In genomic region chr9:25549130-25550060, GRCm38 (mm10) we compare ENCODE assay signal across 12 mouse cellular contexts.
DNase-seq lines count a peak whose midpoint lies in the region; ATAC-seq and TF ChIP-seq lines count a peak whose summit lies in the region.
"Had no signal": no experiment of that assay in that cellular context is flagged by ENCODE, and none has a peak within 500 bp of the region (broad histone marks: within the 10 kb centered on the region; RNA-seq: fewer than 3 reads in every experiment).

No protein-coding gene starts in this region.

- peak overlapping the region; percentile 27; the same call in 1 of the 2 replicates for H3K27ac ChIP-seq in liver, adult 2 months (replicated peaks; ENCODE audit: insufficient read depth, low read depth, low read length)
- H3K27ac ChIP-seq: forebrain, embryonic 10.5 days; hindbrain, embryonic 15.5 days; liver, embryonic 14.5 days had no signal

- H3K79me2 ChIP-seq in liver, adult 2 months (ENCODE audit: control insufficient read depth, insufficient read depth, low read length), result peaks cover 12% of the 10 kb centered on the region; the same call in 1 of the 2 replicates

- peak; percentile 15 for DNase-seq in cerebellum, adult 9-10 months
- DNase-seq in cerebellum, adult 11-12 months, result no peak
- DNase-seq in liver, adult 2 months (ENCODE audit: extremely low read depth, low read depth, low spot score), result peak; percentile 48
- no peak for DNase-seq in liver
- DNase-seq in CD4-positive helper T cell, adult 2 months (ENCODE audit: low read depth, low spot score), result peak; percentile 15
- DNase-seq in gastrocnemius, adult 8-10 months (ENCODE audit: low spot score in 2 of 2), result no peak
- DNase-seq: thymus, adult 2 months had no signal

- whole genome bisulfite sequencing in liver, adult 2 months, result 75% methylated on average over 8 of the region's 8 CpGs

- no peaks in the 10 kb centered on the region for H3K27me3 ChIP-seq in liver, adult 2 months (ENCODE audit: control insufficient read depth, insufficient read depth, low read length)
- H3K27me3 ChIP-seq: hindbrain, embryonic 15.5 days had no signal

- peaks cover 22% of the 10 kb centered on the region for H3K4me1 ChIP-seq in liver, adult 2 months (ENCODE audit: control insufficient read depth, insufficient read depth, low read length)
- H3K4me1 ChIP-seq: forebrain, embryonic 10.5 days; hindbrain, embryonic 15.5 days had no signal

- no peak overlapping the region for H3K4me3 ChIP-seq in liver, adult 2 months (ENCODE audit: insufficient read depth, low read depth, low read length)
- H3K4me3 ChIP-seq: forebrain, embryonic 10.5 days; hindbrain, embryonic 15.5 days had no signal

- TF ChIP-seq POLR2A in liver, adult 2 months (IDR thresholded peaks at IDR 0.05; ENCODE audit: extremely low read depth, insufficient read depth, low read length), result no peak

- no peak overlapping the region for H3K9ac ChIP-seq in liver, adult 2 months (ENCODE audit: low read depth, low read length)
- H3K9ac ChIP-seq: hindbrain, embryonic 15.5 days; liver, embryonic 14.5 days had no signal

- no peak for TF ChIP-seq CTCF in liver, adult 2 months (IDR thresholded peaks at IDR 0.05; ENCODE audit: low read depth, low read length)

- peak; percentile 65 for ATAC-seq in common myeloid progenitor, adult 5-6 weeks (replicated peaks; ENCODE audit: low read depth, poor library complexity, severe bottlenecking)
- no peak for ATAC-seq in monocyte, adult 5-6 weeks (replicated peaks; ENCODE audit: insufficient number of reproducible peaks, low FRiP score, low TSS enrichment, poor library complexity, severe bottlenecking)

- H3K36me3 ChIP-seq in liver, adult 2 months (ENCODE audit: control insufficient read depth, insufficient read depth, low read length), result peaks cover 2% of the 10 kb centered on the region; the same call in 1 of the 2 replicates
- H3K36me3 ChIP-seq: forebrain, embryonic 10.5 days; hindbrain, embryonic 15.5 days had no signal

Comparison
In these comparisons a context has a peak if more than half of its experiments do, and no peak if none do; other contexts are left out.
1. DNase-seq: peak in cerebellum, adult 9-10 months (single experiment), liver, adult 2 months (single experiment) and CD4-positive helper T cell, adult 2 months (single experiment); none in cerebellum, adult 11-12 months (single experiment), liver (single experiment) and gastrocnemius, adult 8-10 months (0 of 2).